Mouse (Mus musculus): Measurements from ENCODE around the gene Asgr1.
"Not testable (repeated sequence)": the region's sequence is repeated elsewhere in the genome, so short reads cannot be mapped to it uniquely, and the experiment has no call there.

Gene Asgr1

DNA sequence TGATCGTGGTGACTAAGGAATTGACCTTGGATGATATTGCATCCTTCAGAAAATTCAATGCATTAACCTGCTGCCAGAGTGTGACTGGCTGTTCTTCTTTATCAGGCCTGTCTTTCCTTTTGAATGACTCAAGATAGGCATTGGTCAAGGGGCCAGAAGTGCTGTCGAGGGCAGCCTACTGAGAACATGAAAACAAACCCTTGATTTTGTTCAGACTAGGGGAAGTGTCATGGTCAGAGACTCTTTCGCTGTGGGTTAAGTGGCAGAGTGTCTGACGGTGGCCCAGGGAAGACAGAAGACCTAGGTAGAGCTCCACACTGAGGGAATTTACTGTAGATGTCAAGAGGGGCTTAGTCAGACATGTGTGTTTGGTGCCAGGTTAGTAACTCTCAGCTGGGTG is 12.8 kb downstream of the Asgr1 start:
- no peak for DNase-seq (ENCODE audit: low read depth, low spot score)

GRCm38 (mm10) chr11:70068245-70068644 is 14.4 kb downstream of the Asgr1 start:
- DNase-seq (ENCODE audit: low read depth, low spot score) = no peak

DNA sequence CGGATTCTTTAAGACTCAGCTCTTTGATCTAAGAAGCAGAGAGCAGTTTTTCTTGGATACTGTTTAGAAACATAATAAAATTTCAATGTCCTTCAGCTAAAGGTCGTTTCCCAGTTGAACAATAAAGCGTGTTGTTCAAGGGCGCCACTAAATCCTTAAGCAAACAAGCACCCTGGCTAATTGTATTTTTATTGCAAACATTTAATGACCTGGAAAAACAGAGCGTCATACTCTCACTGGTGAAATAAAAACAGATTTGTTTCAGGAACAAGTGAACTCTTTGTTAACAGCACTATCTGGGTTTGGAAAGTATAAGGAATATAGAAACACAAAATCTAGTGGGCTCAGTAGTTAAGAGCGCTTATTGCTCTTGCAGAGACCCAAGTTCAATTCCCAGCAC is 16.2 kb downstream of the Asgr1 start:
- no peak for DNase-seq (ENCODE audit: low read depth, low spot score)

DNA sequence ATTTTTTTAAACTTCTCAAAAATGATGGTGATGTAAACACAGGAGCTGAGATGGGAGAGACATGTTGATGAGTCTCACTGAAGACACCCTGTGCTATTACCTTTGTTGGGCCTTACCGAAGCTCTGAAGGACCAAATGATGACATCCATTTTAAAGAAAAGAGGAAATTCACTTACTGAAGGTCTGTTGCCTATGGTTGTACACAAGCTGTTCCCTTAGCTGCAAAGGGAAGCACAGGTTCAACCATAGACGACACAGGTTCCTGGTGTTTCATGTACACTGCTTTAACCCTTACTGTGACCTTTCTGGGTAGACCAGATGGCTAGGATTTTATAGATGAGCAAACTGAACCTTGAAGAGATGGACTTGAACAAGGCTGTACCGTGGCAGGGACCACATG is 16.7 kb downstream of the Asgr1 start:
- DNase-seq (ENCODE audit: low read depth, low spot score) = not testable (repeated sequence)

DNA sequence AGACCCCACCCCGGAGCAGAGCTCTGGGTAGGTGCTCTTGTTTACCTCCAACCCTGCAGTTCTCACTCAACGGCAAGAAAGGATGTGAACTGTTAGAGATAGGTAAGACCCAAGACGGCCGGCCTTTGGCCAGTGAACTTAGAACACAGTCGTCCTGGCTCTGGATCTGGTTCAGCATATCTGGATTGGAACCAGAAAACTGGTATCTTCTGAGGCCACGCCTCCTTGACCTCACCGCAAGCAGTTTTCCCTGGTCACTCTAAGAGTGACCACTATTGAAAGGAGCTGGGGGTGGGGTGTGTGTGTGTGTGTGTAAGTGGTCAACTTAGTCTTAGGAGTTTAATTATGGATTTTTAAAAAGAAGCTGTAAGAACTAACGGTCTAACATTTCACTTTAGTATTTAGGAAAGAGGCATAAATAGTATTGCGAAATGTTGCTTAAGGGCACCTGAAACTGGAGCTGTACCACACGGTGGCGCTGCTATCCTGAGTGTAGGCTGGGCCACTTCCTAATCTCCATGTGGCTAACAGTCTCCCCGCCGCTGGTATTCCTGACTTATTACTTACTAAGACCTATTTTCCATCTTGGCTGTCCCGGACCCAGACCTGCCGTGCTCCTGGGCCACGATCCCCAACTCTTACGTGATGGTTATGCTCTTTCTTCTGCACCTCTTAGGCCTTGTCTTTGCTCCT is 20.6 kb downstream of the Asgr1 start:
- DNase-seq (ENCODE audit: low read depth, low spot score) = peak; percentile 53

DNA sequence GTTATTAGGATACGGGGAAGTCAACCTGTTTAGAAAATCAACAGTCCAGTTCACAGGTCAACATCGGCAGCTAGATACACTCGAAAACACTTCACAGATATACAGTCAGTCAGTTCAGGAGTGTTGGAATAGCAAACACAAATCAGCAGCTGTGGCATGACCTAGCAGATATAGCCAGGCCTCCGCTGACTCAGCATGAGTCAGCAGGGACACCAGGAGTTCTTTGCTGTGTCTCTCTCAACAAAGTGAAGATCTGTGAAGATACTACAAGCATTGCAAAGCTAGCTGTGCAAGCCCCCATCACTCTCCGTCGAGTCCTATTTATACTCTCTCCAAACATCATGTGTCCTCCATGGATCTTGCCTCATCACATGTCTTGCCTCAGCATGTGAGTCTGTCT is 21.7 kb downstream of the Asgr1 start:
- DNase-seq (ENCODE audit: low read depth, low spot score) = no peak

DNA sequence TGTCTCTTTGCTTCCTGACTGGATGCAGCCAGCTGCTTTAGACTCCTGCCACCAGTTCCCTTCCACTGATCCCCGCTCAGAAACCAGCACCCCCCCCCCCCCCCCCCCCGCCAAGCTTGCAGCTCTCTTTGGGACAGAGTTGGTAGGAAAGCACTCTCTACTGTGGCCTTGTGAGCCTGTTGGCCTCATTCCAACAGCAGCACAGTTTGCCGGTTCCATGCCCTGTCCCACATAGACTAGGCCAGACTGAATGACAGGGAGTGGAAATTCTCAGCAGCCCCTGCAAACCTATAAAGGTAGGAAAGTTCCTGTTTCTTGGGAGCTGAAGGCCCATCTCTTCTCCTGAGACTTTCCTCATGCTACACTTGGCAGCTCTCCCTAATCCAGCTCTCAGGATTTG is 23.6 kb downstream of the Asgr1 start:
- DNase-seq (ENCODE audit: low read depth, low spot score) = no peak

GRCm38 (mm10) chr11:70079175-70079574 is 25.3 kb downstream of the Asgr1 start:
- DNase-seq (ENCODE audit: low read depth, low spot score) = no peak

DNA sequence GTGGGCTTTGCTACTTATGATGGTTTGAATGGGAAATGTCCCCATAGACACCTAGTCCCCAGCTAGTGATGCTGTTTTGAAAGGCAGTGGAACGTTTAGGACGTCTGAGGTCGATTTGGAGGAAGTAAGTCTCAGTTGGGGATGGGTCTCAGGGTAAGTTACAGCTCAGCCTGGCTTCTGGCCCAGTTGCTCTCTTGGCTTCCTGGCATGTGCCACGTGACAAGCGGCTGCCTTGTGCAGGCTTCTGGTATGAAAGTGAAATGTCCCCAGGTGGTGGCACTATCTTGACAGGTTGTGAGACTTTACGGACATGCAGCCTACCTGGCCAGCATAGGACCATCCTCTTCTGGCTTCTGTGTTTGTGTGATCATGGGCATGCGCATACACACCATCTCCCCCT is 26.0 kb downstream of the Asgr1 start:
- no peak for DNase-seq (ENCODE audit: low read depth, low spot score)

DNA sequence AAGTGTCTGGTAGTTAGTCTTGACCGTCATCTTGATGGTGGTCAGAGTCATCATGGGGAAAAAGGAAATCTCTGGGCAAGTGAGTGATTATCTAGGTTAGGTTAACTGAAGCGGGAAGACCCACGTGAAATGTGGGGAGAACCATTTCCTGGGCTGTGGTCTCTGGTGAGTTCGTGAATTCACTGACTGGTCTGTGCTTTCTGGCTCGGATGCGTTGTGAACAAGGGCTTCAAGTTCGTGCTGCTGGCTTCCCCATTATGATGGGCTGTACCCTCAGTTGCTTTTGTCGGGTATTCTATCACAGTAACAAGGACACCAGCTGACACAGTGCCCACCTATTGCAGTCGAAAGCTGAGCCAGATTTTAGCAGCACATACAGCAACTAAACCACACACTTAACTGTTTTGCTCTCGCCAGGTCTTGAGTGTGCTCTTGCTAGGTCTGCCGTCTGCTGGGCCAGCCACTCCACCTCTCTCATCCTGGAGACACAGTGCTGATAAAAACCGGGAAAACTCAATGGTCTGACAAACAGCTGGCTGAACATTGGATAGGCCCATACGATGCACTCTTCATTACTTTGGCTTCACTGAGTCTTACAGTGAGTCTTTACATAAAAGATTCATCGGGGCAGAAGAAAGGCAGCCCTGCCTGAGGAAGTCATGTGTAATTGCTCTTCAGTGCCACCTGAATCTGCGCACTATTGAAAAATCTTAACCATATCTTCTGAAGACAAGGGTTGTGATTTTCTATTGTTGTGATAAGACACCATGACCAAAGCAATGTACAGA is 27.1 kb downstream of the Asgr1 start:
- no peak for DNase-seq (ENCODE audit: low read depth, low spot score)

- DNase-seq (ENCODE audit: low read depth, low spot score) = no peak
Measured at GRCm38 (mm10) chr11:70084563-70084962, 30.7 kb downstream of the Asgr1 start.

GRCm38 (mm10) chr11:70091986-70092783 is 38.3 kb downstream of the Asgr1 start, which contains the start of gene Asgr2:
Gene Asgr2, plus strand, starts transcription at chr11:70092644.
- DNase-seq (ENCODE audit: low read depth, low spot score) = no peak

- no peak for DNase-seq (ENCODE audit: low read depth, low spot score)
Measured at GRCm38 (mm10) chr11:70097396-70097795, 43.5 kb downstream of the Asgr1 start.

DNA sequence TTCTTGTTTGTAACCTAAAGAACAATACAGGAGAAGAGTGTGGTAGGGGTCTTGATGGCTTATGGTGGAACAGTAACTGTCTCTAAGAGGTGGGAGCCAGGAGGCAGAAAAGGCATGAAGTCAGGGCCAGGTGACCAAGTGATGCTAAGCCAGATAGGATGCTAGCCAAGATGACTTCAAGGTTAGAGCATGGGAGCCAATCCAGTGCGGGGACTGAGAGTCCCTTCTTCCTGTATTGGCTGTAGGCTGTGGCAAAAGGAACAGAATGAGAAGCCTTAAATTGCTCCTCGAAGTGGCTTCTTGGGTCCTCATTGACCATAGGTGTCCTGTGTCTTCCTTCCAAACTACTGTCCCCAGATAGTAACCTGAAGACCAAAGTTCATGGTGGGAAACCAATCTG is 45.2 kb downstream of the Asgr1 start:
- DNase-seq (ENCODE audit: low read depth, low spot score) = no peak

DNA sequence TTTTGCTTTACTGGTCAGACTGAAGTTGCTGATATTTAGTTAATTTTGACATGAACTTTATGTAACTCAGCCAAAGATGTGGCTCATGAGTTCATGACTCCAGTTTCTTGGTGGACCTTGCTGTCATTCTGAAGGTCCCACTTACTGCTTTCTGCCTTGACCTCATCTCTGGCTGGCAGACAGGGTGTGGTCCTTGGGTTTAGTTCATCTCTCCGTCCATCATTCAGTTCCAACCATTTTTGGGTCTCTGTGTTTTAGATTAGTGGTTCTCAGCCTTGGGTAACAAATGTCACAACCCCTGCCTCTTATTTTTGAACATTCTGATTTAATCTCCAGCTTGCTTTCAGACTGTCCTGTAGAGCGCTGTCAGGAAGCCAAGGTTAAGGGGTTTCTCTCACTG is 45.9 kb downstream of the Asgr1 start:
- DNase-seq (ENCODE audit: low read depth, low spot score) = no peak

DNA sequence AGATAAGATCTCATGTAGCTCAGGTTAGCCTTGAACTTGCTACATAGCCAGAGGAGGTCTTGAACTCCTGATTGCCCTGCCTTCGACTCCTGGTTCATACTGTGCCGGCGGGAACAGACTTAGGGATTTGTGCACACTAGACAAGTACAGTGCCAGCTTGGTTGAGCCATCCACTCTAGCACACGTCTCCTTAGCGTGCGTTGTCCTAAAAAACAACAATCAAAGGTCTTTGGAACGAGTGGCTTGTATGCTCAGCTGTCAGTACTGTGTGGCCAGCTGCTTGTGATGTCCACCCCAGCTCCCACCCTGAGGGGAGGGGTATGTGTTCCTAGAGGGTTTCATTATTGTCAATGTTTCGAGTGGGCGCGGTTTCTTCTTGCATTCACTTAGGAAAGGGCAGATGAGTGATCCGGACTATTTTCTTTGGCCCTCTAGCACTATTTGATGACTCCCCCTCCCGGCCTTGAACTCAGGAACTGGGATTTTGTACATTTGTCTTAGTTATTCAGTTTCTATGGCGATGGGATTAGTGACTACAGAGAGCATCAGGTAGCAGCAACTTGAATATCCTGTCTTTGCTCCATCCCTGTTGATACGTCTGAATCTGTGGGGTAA is 49.9 kb downstream of the Asgr1 start:
- no peak for DNase-seq (ENCODE audit: low read depth, low spot score)

- DNase-seq (ENCODE audit: low read depth, low spot score) = no peak
Measured at GRCm38 (mm10) chr11:70107085-70107484, 53.2 kb downstream of the Asgr1 start.
